Mouse (Mus musculus) spleen, adult 2 months (tissue): ENCODE data around the gene Swt1. TPM values are rescaled to one million over a fixed set of nuclear protein-coding genes. Genes with fewer than 3 reads are reported as not detected.

ENCODE experiments used
- DNase-seq, 2 experiments: peaks; one replicate each; pipeline versions ENCODE4 v3.0.0 to v3.0.0-alpha.2; 2012 to 2021; ENCODE audit warnings: low spot score in 2 of 2, low read depth in 1 of 2
- H3K27ac ChIP-seq: fragments of 200-500 bp; 2 replicates; pipeline ENCODE4 v1.5.1; 2012; ENCODE audit warnings: low read length, inconsistent platforms; ENCODE audit not compliant: insufficient read depth
- H3K27me3 ChIP-seq: fragments of 200-500 bp; 2 replicates; pipeline ENCODE4 v1.6.1; 2012; ENCODE audit warnings: mild to moderate bottlenecking, moderate library complexity, low read length, inconsistent platforms; ENCODE audit not compliant: control insufficient read depth, insufficient read depth
- H3K36me3 ChIP-seq: fragments of 200-500 bp; 2 replicates; pipeline ENCODE4 v1.6.1; 2012; ENCODE audit warnings: mild to moderate bottlenecking, low read length, inconsistent platforms; ENCODE audit not compliant: control insufficient read depth, insufficient read depth
- H3K4me1 ChIP-seq: fragments of 200-500 bp; 2 replicates; pipeline ENCODE4 v1.6.1; 2011; ENCODE audit warnings: inconsistent platforms; ENCODE audit not compliant: control insufficient read depth, insufficient read depth, insufficient read length
- H3K4me3 ChIP-seq: fragments of 200-500 bp; 2 replicates; pipeline ENCODE4 v1.5.1; 2011; ENCODE audit warnings: mild to moderate bottlenecking, inconsistent platforms; ENCODE audit not compliant: insufficient read depth, insufficient read length; ENCODE audit errors: extremely low read depth
- CTCF ChIP-seq: fragments of 200-500 bp; IDR thresholded peaks from 2 replicates; pipeline ENCODE4 v1.5.1; 2011; ENCODE audit warnings: mild to moderate bottlenecking, inconsistent platforms; ENCODE audit not compliant: insufficient read depth, insufficient read length, insufficient replicate concordance; ENCODE audit errors: extremely low read depth
- POLR2A ChIP-seq: fragments of 200-500 bp; IDR thresholded peaks from 2 replicates; pipeline ENCODE4 v1.6.1; 2011; ENCODE audit warnings: low read depth, low read length, inconsistent platforms
- WGBS: fragments of 180-500 bp; shearing (Covaris S2); methylation state at CpG from one replicate; pipeline ENCODE4 v1.1.7; 2018; 5-methylcytosine and 5-hydroxymethylcytosine counted together
- polyA plus RNA-seq: library from polyadenylated mRNA; depleted of rRNA; stranded (reverse); fragments of >200 nt; gene quantifications from 2 replicates; pipeline ENCODE4 v1.2.3, GENCODE M21; 2012

Gene Swt1
- polyA plus RNA-seq, 1 experiment: 4.1 TPM

- WGBS: 25% methylated on average over 3 of the region's 3 CpGs
- TF ChIP-seq CTCF (no peak), POLR2A (no peak)
- H3K4me3 ChIP-seq: no peak overlapping the region
- DNase-seq: no peak
- peaks cover 2% of the 10 kb centered on the region; the same call in 1 of the 2 replicates for H3K4me1 ChIP-seq
- H3K36me3 ChIP-seq: peaks cover 9% of the 10 kb centered on the region
- H3K27ac ChIP-seq: no peak overlapping the region
- no peaks in the 10 kb centered on the region for H3K27me3 ChIP-seq
These were observed 6.1 kb downstream of the Swt1 start for GRCm38 (mm10) chr1:151422178-151422577.

DNA sequence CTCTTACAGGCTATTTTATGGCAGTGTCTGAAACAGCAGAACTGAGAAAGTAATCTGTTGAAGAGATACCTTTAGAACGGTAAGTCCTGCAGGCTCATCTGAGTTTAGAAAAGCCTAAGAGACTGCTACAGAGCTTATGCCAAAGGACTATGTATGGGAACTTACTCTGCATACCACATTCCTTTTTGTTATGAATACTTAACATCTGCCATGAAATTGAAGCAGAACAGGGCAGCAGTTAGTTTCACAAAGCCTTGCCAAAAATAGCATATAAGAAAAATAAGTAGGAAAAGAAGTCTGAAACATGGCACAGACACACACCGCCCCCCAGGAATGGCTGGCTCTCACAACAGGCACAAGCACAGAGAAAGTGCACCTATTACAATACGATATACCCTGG lies 18.4 kb downstream of the Swt1 start:
- H3K27ac ChIP-seq: no peak overlapping the region
- no peak for TF ChIP-seq CTCF
- TF ChIP-seq POLR2A: no peak
- WGBS: 97% methylated on average over 3 of the region's 3 CpGs
- no peak for DNase-seq
- peaks cover 8% of the 10 kb centered on the region; the same call in 1 of the 2 replicates for H3K36me3 ChIP-seq
- no peaks in the 10 kb centered on the region for H3K27me3 ChIP-seq
- no peaks in the 10 kb centered on the region for H3K4me1 ChIP-seq
- no peak overlapping the region for H3K4me3 ChIP-seq

DNA sequence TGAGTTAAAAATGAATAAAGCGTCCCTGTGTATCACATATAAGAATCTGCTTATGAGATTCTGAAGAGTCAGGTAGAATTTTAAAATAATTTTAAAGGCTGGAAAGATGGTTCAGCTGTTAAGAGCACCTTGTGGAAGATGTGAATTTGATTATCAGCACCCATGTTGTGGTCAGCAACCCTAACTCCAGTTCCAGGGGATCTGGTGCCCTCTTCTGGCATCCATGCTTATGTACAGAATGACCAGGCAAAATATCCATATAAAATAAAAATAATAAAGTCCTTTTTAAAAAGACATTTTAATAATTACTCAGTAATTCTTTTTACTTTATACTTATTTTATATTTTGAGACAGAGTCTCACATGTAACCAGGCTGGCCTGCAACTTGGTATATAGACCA lies 38.2 kb downstream of the Swt1 start:
- Histone ChIP-seq H3K36me3 (peaks cover 9% of the 10 kb centered on the region), H3K4me1 (no peaks in the 10 kb centered on the region), H3K27me3 (no peaks in the 10 kb centered on the region), H3K4me3 (no peak overlapping the region), H3K27ac (no peak overlapping the region)
- no peak for DNase-seq
- TF ChIP-seq CTCF (peak; percentile 15; the same call in 1 of the 2 replicates), POLR2A (no peak)
- WGBS: 92% methylated on average over 1 of the region's 1 CpGs

DNA sequence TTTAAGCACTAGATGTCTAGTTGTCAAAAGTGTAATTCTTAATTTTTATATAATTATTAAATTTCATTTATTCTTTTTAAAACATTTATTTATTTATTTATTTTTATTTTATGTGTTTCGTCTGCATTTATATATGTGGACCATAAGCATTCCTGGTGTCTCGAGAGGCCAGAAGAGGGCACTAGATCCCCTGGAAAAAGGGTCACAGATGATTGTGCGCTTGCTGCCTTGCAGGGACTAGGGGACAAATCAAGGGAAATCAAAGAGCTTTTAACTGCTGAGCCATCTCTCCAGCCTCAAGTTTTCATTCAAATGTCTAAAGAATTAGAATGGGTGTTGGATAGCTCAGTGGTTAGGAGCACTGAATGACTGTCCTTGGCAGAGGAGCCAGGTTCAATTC lies 50.9 kb downstream of the Swt1 start:
- Histone ChIP-seq H3K36me3 (peaks cover 6% of the 10 kb centered on the region), H3K4me3 (no peak overlapping the region), H3K4me1 (no peaks in the 10 kb centered on the region), H3K27me3 (no peaks in the 10 kb centered on the region), H3K27ac (no peak overlapping the region)
- TF ChIP-seq POLR2A (no peak), CTCF (no peak)
- 96% methylated on average over 3 of the region's 3 CpGs for WGBS
- no peak for DNase-seq

- Histone ChIP-seq H3K4me1 (peaks cover 6% of the 10 kb centered on the region; the same call in 1 of the 2 replicates), H3K27me3 (no peaks in the 10 kb centered on the region), H3K4me3 (no peak overlapping the region), H3K27ac (no peak overlapping the region), H3K36me3 (peaks cover 2% of the 10 kb centered on the region; the same call in 1 of the 2 replicates)
- TF ChIP-seq CTCF (no peak), POLR2A (no peak)
- WGBS: 98% methylated on average over 1 of the region's 1 CpGs
- DNase-seq: no peak
These were observed 55.4 kb downstream of the Swt1 start for GRCm38 (mm10) chr1:151372823-151373222.

DNA sequence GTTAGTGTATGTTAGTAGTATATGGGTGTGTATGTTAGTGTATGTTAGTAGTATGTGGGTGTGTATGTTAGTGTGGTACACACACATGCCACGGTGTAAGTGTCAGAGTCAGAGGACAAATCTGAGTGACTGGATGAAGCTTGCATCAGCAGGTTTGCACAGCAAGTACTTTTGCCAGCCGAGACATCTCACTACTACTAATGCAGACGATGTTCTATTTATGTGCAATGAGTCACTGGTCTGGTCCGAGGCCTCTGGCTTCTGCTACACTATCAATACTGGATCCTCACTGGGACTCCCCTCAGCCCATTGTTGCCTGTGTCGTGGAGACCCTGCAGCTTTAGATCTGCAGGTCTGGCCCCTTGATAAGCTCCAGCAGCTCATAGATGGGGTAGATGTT lies 56.7 kb downstream of the Swt1 start:
- Histone ChIP-seq H3K27ac (no peak overlapping the region), H3K36me3 (peaks cover 2% of the 10 kb centered on the region; the same call in 1 of the 2 replicates), H3K4me1 (peaks cover 6% of the 10 kb centered on the region; the same call in 1 of the 2 replicates), H3K27me3 (no peaks in the 10 kb centered on the region), H3K4me3 (no peak overlapping the region)
- WGBS: 86% methylated on average over 5 of the region's 5 CpGs
- DNase-seq: no peak
- TF ChIP-seq CTCF: no peak
- no peak for TF ChIP-seq POLR2A

DNA sequence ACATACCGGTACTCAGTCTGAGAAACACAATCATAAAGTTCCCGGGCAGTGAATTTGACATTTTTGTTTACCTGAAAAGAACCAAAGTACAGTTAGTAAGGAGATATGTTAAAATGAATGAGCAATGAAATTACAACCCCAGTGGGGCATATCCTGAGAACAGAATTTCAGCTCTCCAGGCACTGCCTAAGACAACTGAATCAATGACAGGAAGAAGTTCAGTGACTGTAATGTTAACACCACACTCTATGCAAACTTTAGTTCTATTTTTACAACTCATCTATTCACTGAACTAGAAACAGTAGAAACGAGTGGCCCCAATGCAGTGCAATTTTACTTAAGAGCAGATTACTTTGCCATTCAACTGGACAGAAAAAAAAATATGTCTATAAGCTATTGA lies 57.7 kb downstream of the Swt1 start:
- H3K27ac ChIP-seq: no peak overlapping the region
- TF ChIP-seq CTCF: no peak
- no peak for TF ChIP-seq POLR2A
- peaks cover 3% of the 10 kb centered on the region; the same call in 1 of the 2 replicates for H3K36me3 ChIP-seq
- no peaks in the 10 kb centered on the region for H3K27me3 ChIP-seq
- H3K4me3 ChIP-seq: no peak overlapping the region
- DNase-seq: no peak
- WGBS: 65% methylated on average over 3 of the region's 3 CpGs
- peaks cover 6% of the 10 kb centered on the region; the same call in 1 of the 2 replicates for H3K4me1 ChIP-seq
